Mouse (Mus musculus) lung, postnatal 0 days (tissue): Measurements from ENCODE around the gene Fscn2.

ENCODE experiments used
- CTCF ChIP-seq: IDR thresholded peaks from 2 replicates; pipeline ENCODE4 v1.5.1; 2016; ENCODE audit warnings: antibody characterized with exemption, mild to moderate bottlenecking
- EP300 ChIP-seq: IDR thresholded peaks from 2 replicates; pipeline ENCODE4 v1.6.1; 2016; ENCODE audit warnings: antibody characterized with exemption, mild to moderate bottlenecking, control low read depth

DNA sequence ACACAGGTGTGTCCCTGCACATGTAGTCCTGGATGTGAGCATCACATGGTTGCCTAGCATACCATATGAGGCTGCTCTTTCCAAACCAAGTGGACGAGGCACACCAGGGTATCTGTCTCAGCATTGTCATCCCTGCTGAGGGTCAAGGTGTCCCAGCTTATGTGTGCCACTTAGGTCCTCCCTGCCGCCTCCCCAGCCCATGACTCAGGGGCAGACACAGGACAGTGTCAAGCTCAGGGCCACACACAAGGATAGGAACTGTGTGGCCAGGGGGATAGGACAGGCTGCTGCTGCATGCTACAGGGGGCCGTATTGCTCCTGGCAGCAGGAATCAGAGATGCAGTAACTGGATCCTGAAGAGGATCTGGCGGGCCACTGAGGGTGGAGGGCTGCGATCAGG, 579 bp upstream of the Fscn2 start:
- TF ChIP-seq EP300 (no peak), CTCF (no peak)
